In genomic region chr2:58324118-58324901, GRCm38 (mm10) we compare ENCODE assay signal across 9 mouse cellular contexts. TPM values are rescaled to one million over a fixed set of nuclear protein-coding genes. Genes with fewer than 3 reads are reported as not detected.
DNase-seq lines count a peak whose midpoint lies in the region; ATAC-seq and TF ChIP-seq lines count a peak whose summit lies in the region.
"Had no signal": no experiment of that assay in that cellular context is flagged by ENCODE, and none has a peak within 500 bp of the region (broad histone marks: within the 10 kb centered on the region; RNA-seq: fewer than 3 reads in every experiment).

No protein-coding gene starts in this region.

- no peaks in the 10 kb centered on the region for H3K27me3 ChIP-seq in heart, embryonic 12.5 days (replicated peaks)
- no peaks in the 10 kb centered on the region for H3K27me3 ChIP-seq in kidney, postnatal 0 days (ENCODE audit: insufficient read depth, low read length)
- no peaks in the 10 kb centered on the region for H3K27me3 ChIP-seq in midbrain, embryonic 16.5 days (ENCODE audit: control insufficient read depth, insufficient read depth, low read depth, low read length)
- H3K27me3 ChIP-seq in splenic B cell, adult 2 months (ENCODE audit: control insufficient read depth, insufficient read depth, low read length, poor library complexity, severe bottlenecking) = no peaks in the 10 kb centered on the region

- H3K9ac ChIP-seq in heart, embryonic 12.5 days = peak overlapping the region; percentile 80
- H3K9ac ChIP-seq in kidney, postnatal 0 days (ENCODE audit: low read depth, low read length) = peak overlapping the region; percentile 49
- peak overlapping the region; percentile 63 for H3K9ac ChIP-seq in midbrain, embryonic 16.5 days (ENCODE audit: low read depth, low read length)

- H3K4me2 ChIP-seq in heart, embryonic 12.5 days = peak overlapping the region; percentile 97
- peak overlapping the region; percentile 73 for H3K4me2 ChIP-seq in kidney, postnatal 0 days (ENCODE audit: low read length)
- peak overlapping the region; percentile 67 for H3K4me2 ChIP-seq in midbrain, embryonic 16.5 days (ENCODE audit: low read length)

- H3K9me3 ChIP-seq in heart, embryonic 12.5 days (replicated peaks) = no peaks in the 10 kb centered on the region
- H3K9me3 ChIP-seq in kidney, postnatal 0 days (replicated peaks; ENCODE audit: low read length) = no peaks in the 10 kb centered on the region
- no peaks in the 10 kb centered on the region for H3K9me3 ChIP-seq in midbrain, embryonic 16.5 days (replicated peaks; ENCODE audit: control insufficient read depth, low read length, poor library complexity, severe bottlenecking)

- 12% methylated on average over 23 of the region's 23 CpGs for WGBS in heart, embryonic 12.5 days
- WGBS in kidney, postnatal 0 days = 17% methylated on average over 23 of the region's 23 CpGs
- 8% methylated on average over 23 of the region's 23 CpGs for WGBS in midbrain, embryonic 16.5 days

- H3K27ac ChIP-seq in heart, embryonic 12.5 days (ENCODE audit: poor library complexity, severe bottlenecking) = no peak overlapping the region
- no peak overlapping the region for H3K27ac ChIP-seq in kidney, postnatal 0 days
- no peak overlapping the region for H3K27ac ChIP-seq in midbrain, embryonic 16.5 days (ENCODE audit: low read length)

- no peaks in the 10 kb centered on the region for H3K4me1 ChIP-seq in heart, embryonic 12.5 days (replicated peaks)
- H3K4me1 ChIP-seq in kidney, postnatal 0 days (replicated peaks; ENCODE audit: insufficient read depth, low read length) = no peaks in the 10 kb centered on the region
- no peaks in the 10 kb centered on the region for H3K4me1 ChIP-seq in midbrain, embryonic 16.5 days (ENCODE audit: control insufficient read depth, insufficient read depth, low read length)

- peak; percentile 68; the same call in 1 of the 2 replicates for ATAC-seq in heart, embryonic 12.5 days (ENCODE audit: insufficient number of reproducible peaks, low FRiP score)
- ATAC-seq in kidney, postnatal 0 days (replicated peaks; ENCODE audit: low FRiP score, low read depth) = peak; percentile 83
- peak; percentile 93 for ATAC-seq in midbrain, embryonic 16.5 days

- H3K36me3 ChIP-seq in heart, embryonic 12.5 days = no peaks in the 10 kb centered on the region
- no peaks in the 10 kb centered on the region for H3K36me3 ChIP-seq in kidney, postnatal 0 days (ENCODE audit: insufficient read depth, low read length)
- no peaks in the 10 kb centered on the region for H3K36me3 ChIP-seq in midbrain, embryonic 16.5 days (ENCODE audit: control insufficient read depth, insufficient read depth, low read length)
- H3K36me3 ChIP-seq in splenic B cell, adult 2 months (ENCODE audit: control insufficient read depth, insufficient read depth, low read length, poor library complexity, severe bottlenecking) = no peaks in the 10 kb centered on the region

- no peak for DNase-seq in heart, adult 18-20 months
- peak; percentile 54 to 65 for DNase-seq in cerebellum, adult 18-20 months
- DNase-seq in forelimb bud, embryonic 11.5 days (ENCODE audit: low read depth, low spot score) = peak; percentile 70
- DNase-seq in kidney, postnatal 0 days (ENCODE audit: low spot score) = peak; percentile 67
- peak; percentile 26 for DNase-seq in liver
- DNase-seq in splenic B cell, adult 2 months (ENCODE audit: low read depth, low spot score) = peak; percentile 63

- peak overlapping the region; percentile 60 for H3K4me3 ChIP-seq in heart, embryonic 12.5 days
- peak overlapping the region; percentile 27 for H3K4me3 ChIP-seq in kidney, postnatal 0 days (replicated peaks; ENCODE audit: low read depth, low read length)
- peak overlapping the region; percentile 37 for H3K4me3 ChIP-seq in midbrain, embryonic 16.5 days (ENCODE audit: low read depth, low read length)

- peak; percentile 71 for TF ChIP-seq CTCF in kidney, postnatal 0 days (IDR thresholded peaks at IDR 0.05; ENCODE audit: low read depth)

RNA-seq across cellular contexts. Expression of gene Acvr1c, which starts 33.4 kb away (rescaled TPM):
- polyA plus RNA-seq in heart, embryonic 12.5 days (2016; fragmentation: Nextera tagmentation; extraction: Ambion mirVana) = 2.1 and 2.5 TPM in 2 replicates
- 1 to 10 TPM in 1 of 2 experiments, under 1 TPM in 1; 0.22 to 1.9 TPM for total RNA-seq in heart, adult 18-20 months (2021)
- polyA plus RNA-seq in kidney, postnatal 0 days (2015; fragmentation: Nextera tagmentation; extraction: Ambion mirVana) = 0.04 and 0.13 TPM in 2 replicates
- polyA plus RNA-seq in midbrain, embryonic 16.5 days (2015; fragmentation: Nextera tagmentation; extraction: Ambion mirVana) = 0.49 and 0.85 TPM in 2 replicates
- total RNA-seq: MEL had no signal

Comparison
In these comparisons a context has a peak if more than half of its experiments do, and no peak if none do; other contexts are left out.
1. DNase-seq: peak in cerebellum, adult 18-20 months (2 of 2), forelimb bud, embryonic 11.5 days (single experiment), kidney, postnatal 0 days (single experiment), liver (single experiment) and splenic B cell, adult 2 months (single experiment); none in heart, adult 18-20 months (0 of 2).
2. Peak in every context shown above with its lines, with median percentiles within 50 percentile points of each other: ATAC-seq, H3K4me2 ChIP-seq, H3K4me3 ChIP-seq and H3K9ac ChIP-seq.